Mouse (Mus musculus) liver, embryonic 16.5 days (tissue): ENCODE results near the gene Fbxw11. TPM values are rescaled to one million over a fixed set of nuclear protein-coding genes. Genes with fewer than 3 reads are reported as not detected.

Experiments used
- ATAC-seq: fragments of 200-750 bp; cut with Nextera tagmentation; 2 replicates; pipeline ENCODE4 v1.8.0; 2017; ENCODE audit warnings: low read depth, mild to moderate bottlenecking, moderate number of reproducible peaks, moderate library complexity
- H3K27ac ChIP-seq: fragments of 300-500 bp; sonication (generic); 2 replicates; pipeline ENCODE4 v1.5.1; 2014; ENCODE audit warnings: mild to moderate bottlenecking, low read length
- H3K27me3 ChIP-seq: fragments of 300-500 bp; sonication (generic); 2 replicates; pipeline ENCODE4 v1.6.1; 2014; ENCODE audit warnings: low read depth, low read length, mixed read lengths; ENCODE audit not compliant: control insufficient read depth, insufficient read depth
- H3K36me3 ChIP-seq: fragments of 300-500 bp; sonication (generic); 2 replicates; pipeline ENCODE4 v1.6.1; 2014; ENCODE audit warnings: mild to moderate bottlenecking; ENCODE audit not compliant: control insufficient read depth, insufficient read depth
- H3K4me1 ChIP-seq: fragments of 300-500 bp; sonication (generic); 2 replicates; pipeline ENCODE4 v1.6.1; 2014; ENCODE audit warnings: low read depth, low read length, mixed read lengths; ENCODE audit not compliant: control insufficient read depth
- H3K4me2 ChIP-seq: fragments of 300-500 bp; sonication (generic); 2 replicates; pipeline ENCODE4 v1.6.1; 2014; ENCODE audit warnings: low read depth, low read length, mixed read lengths
- H3K4me3 ChIP-seq: fragments of 300-500 bp; sonication (generic); 2 replicates; pipeline ENCODE4 v1.5.1; 2014; ENCODE audit warnings: low read depth, mild to moderate bottlenecking, low read length
- H3K9ac ChIP-seq: fragments of 300-500 bp; sonication (generic); 2 replicates; pipeline ENCODE4 v1.6.1; 2014; ENCODE audit warnings: low read depth, low read length
- H3K9me3 ChIP-seq: fragments of 300-500 bp; sonication (generic); replicated peaks from 2 replicates; pipeline ENCODE4 v1.6.1; 2016; ENCODE audit warnings: low read length; ENCODE audit not compliant: control insufficient read depth
- WGBS: fragments of 180-500 bp; shearing (Covaris S2); extraction: QIAGEN DNeasy Blood & Tissue Kit; methylation state at CpG from one replicate; pipeline ENCODE4 v1.1.7; 2014; ENCODE audit not compliant: insufficient replicate concordance; 5-methylcytosine and 5-hydroxymethylcytosine counted together
- polyA plus RNA-seq: library from polyadenylated mRNA; unstranded; fragments of >200 nt; fragmentation: Nextera tagmentation; extraction: Ambion mirVana; gene quantifications from 2 replicates; pipeline ENCODE4 v1.2.1, GENCODE M21; 2015

Fbxw11 gene
- polyA plus RNA-seq, 1 experiment from 2014 or later = 19.8 TPM

- whole genome bisulfite sequencing = 69% methylated on average over 3 of the region's 3 CpGs
- no peak for ATAC-seq
- Histone ChIP-seq H3K4me2 (no peak overlapping the region), H3K27me3 (no peaks in the 10 kb centered on the region), H3K4me1 (peaks cover 10% of the 10 kb centered on the region), H3K4me3 (no peak overlapping the region), H3K9ac (no peak overlapping the region), H3K9me3 (no peaks in the 10 kb centered on the region), H3K36me3 (no peaks in the 10 kb centered on the region), H3K27ac (no peak overlapping the region)
Measured at GRCm38 (mm10) chr11:32633542-32633941, 9.0 kb upstream of the Fbxw11 start.

- Histone ChIP-seq H3K9ac (no peak overlapping the region), H3K36me3 (no peaks in the 10 kb centered on the region), H3K27me3 (no peaks in the 10 kb centered on the region), H3K4me3 (no peak overlapping the region), H3K9me3 (no peaks in the 10 kb centered on the region), H3K4me1 (peaks cover 10% of the 10 kb centered on the region), H3K27ac (no peak overlapping the region), H3K4me2 (no peak overlapping the region)
- ATAC-seq = no peak
- WGBS = 33% methylated on average over 2 of the region's 2 CpGs
Measured at GRCm38 (mm10) chr11:32634143-32634542, 8.4 kb upstream of the Fbxw11 start.

- no peak overlapping the region for H3K27ac ChIP-seq
Measured at GRCm38 (mm10) chr11:32634842-32635241, 7.7 kb upstream of the Fbxw11 start.

GRCm38 (mm10) chr11:32636275-32636674 lies 6.2 kb upstream of the Fbxw11 start:
- H3K4me1 ChIP-seq = peaks cover 24% of the 10 kb centered on the region
- H3K27ac ChIP-seq = no peak overlapping the region
- H3K4me3 ChIP-seq = no peak overlapping the region
- H3K9me3 ChIP-seq = no peaks in the 10 kb centered on the region
- H3K4me2 ChIP-seq = no peak overlapping the region
- WGBS = 20% methylated on average over 4 of the region's 4 CpGs
- ATAC-seq = peak; percentile 11; the same call in 1 of the 2 replicates
- H3K9ac ChIP-seq = no peak overlapping the region
- H3K36me3 ChIP-seq = no peaks in the 10 kb centered on the region
- no peaks in the 10 kb centered on the region for H3K27me3 ChIP-seq

More at GRCm38 (mm10) chr11:32634842-32635241, 7.7 kb upstream of the Fbxw11 start:
- no peak overlapping the region for H3K4me2 ChIP-seq
- no peak overlapping the region for H3K4me3 ChIP-seq
- peak; percentile 19; the same call in 1 of the 2 replicates for ATAC-seq
- no peaks in the 10 kb centered on the region for H3K9me3 ChIP-seq
- peaks cover 10% of the 10 kb centered on the region for H3K4me1 ChIP-seq
- no peaks in the 10 kb centered on the region for H3K27me3 ChIP-seq
- no peak overlapping the region for H3K9ac ChIP-seq
- 28% methylated on average over 2 of the region's 2 CpGs for WGBS
- no peaks in the 10 kb centered on the region for H3K36me3 ChIP-seq

- peaks cover 31% of the 10 kb centered on the region for H3K4me1 ChIP-seq
- no peak overlapping the region for H3K9ac ChIP-seq
- ATAC-seq = no peak
- H3K9me3 ChIP-seq = no peaks in the 10 kb centered on the region
- H3K36me3 ChIP-seq = no peaks in the 10 kb centered on the region
- no peak overlapping the region for H3K27ac ChIP-seq
- H3K27me3 ChIP-seq = no peaks in the 10 kb centered on the region
- whole genome bisulfite sequencing = 77% methylated on average over 8 of the region's 8 CpGs
- H3K4me3 ChIP-seq = no peak overlapping the region
- no peak overlapping the region for H3K4me2 ChIP-seq
Measured at GRCm38 (mm10) chr11:32638521-32639255, 3.8 kb upstream of the Fbxw11 start.

GRCm38 (mm10) chr11:32640617-32641016 lies 1.9 kb upstream of the Fbxw11 start:
- no peaks in the 10 kb centered on the region for H3K36me3 ChIP-seq
- H3K4me2 ChIP-seq = peak overlapping the region; percentile 69
- peak overlapping the region; percentile 67 for H3K27ac ChIP-seq
- peak overlapping the region; percentile 96; the same call in 1 of the 2 replicates for H3K4me3 ChIP-seq
- H3K4me1 ChIP-seq = peaks cover 31% of the 10 kb centered on the region
- H3K9ac ChIP-seq = 0 out of 2 replicates have a peak overlapping the region, but pooled peaks have one; percentile 13
- H3K9me3 ChIP-seq = no peaks in the 10 kb centered on the region
- H3K27me3 ChIP-seq = no peaks in the 10 kb centered on the region
- ATAC-seq = no peak
- WGBS = 28% methylated on average over 4 of the region's 4 CpGs

- Histone ChIP-seq H3K36me3 (no peaks in the 10 kb centered on the region), H3K9ac (peak overlapping the region; percentile 98), H3K27me3 (no peaks in the 10 kb centered on the region), H3K4me1 (peaks cover 33% of the 10 kb centered on the region), H3K4me2 (peak overlapping the region; percentile 84), H3K4me3 (peak overlapping the region; percentile 96), H3K9me3 (no peaks in the 10 kb centered on the region), H3K27ac (peak overlapping the region; percentile 99)
- under 1% methylated on average over 46 of the region's 54 CpGs for WGBS
- ATAC-seq = peak; percentile 33
Measured at GRCm38 (mm10) chr11:32642899-32643886, 669 bp downstream of the Fbxw11 start.

- Histone ChIP-seq H3K4me3 (peak overlapping the region; percentile 96), H3K9me3 (no peaks in the 10 kb centered on the region), H3K36me3 (no peaks in the 10 kb centered on the region), H3K4me1 (peaks cover 33% of the 10 kb centered on the region), H3K27ac (peak overlapping the region; percentile 70), H3K4me2 (peak overlapping the region; percentile 84), H3K27me3 (no peaks in the 10 kb centered on the region), H3K9ac (peak overlapping the region; percentile 98)
- 7% methylated on average over 3 of the region's 3 CpGs for WGBS
- ATAC-seq = no peak
Measured at GRCm38 (mm10) chr11:32644010-32644409, 1.5 kb downstream of the Fbxw11 start.
